Mouse (Mus musculus): ENCODE data around the gene Rbbp4. TPM values are rescaled to one million over a fixed set of nuclear protein-coding genes. Genes with fewer than 3 reads are reported as not detected.

The Rbbp4 gene
- polyA plus RNA-seq (2015; fragmentation: Illumina TruSeq; extraction: RNeasy Lipid Tissue Mini Kit (QIAGEN cat#74804); ENCODE audit: insufficient read depth, low read depth, low replicate concordance), result 12.0 TPM

DNA sequence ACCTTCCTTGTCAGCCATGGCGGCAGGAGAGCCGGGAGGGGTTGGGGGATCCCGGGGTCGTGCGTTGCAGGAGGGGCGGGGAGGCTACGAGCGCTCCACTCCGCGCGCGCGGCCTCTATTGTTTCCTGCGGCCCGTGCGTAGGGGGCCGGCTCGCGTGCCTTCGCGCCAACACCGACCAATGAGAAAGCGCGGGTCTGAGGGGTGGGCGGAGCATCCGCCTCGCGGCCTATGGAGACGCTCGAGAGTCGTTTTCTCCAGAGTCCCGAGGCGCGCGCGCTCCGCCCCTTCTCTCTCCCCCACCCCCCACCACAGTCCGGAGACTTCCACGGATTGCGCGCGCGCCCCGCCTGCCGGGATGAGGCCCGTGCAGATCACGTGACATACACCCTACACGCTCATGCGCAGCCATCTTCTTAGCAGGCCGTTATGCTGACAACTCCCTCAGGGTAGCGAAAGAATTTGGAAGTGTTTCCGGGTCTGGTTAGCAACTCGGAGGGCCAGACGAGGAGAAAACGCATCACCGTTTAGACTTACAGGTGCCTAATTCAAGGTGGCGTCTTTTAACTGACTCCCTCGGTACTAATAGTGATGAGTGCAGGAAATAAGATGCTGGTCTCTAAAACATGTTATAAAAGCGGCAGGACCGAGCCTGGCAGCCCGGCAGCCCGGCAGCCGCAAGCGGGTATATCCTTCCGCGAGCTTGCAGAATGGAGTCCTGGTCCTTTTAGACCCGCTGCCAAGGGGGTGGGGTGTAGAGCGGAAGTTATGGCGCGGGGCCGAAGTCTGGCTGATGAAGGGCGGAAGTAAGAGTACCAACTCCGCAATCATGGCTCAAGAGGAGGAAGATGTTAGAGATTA, at the start of gene Rbbp4, which contains the start of gene Zbtb8os:
Gene Rbbp4, minus strand, starts transcription at position 155 of the 859 bp plus-strand sequence.
Gene Zbtb8os, plus strand, starts transcription at position 480 of the 859 bp plus-strand sequence.

DNA sequence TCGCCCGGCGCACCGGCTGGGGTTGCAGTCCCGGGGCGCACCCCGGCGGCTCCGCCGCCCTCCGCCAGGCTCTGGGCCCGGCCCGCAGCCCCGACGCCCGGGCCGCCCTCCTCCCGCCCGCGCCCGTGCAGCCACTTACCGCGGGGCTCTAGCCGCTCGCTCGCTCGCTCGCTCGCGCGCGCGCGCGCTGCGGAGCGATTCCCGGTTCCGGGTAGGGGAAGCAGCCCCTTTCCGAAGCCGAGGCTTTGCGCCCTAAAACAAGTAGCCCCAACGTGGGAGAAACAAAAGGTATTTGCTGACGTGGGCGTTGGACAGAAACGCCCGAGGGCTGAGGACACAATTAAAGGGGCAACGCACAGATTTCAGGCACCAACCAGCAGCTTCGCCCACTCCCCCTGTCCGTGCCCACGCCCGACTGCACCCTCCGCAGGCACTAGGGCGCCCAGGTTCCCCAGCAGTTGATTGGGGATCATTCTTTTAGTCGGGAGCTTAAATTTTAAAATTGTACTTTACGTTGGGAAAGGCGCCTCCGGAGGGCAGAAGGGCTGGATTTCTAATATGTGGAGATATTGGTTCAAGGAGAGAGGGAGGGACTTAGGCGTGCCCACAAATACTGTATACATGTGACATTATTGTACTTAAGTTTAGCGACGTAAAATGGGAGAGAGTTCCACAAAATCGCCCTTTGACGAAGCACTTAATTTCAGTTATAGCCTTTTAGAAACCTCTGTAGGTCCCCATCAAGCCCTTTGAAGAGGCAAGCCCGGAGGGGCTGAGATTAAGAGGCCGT, 42.6 kb upstream of the Rbbp4 start, which contains the start of gene Zbtb8a:
Gene Zbtb8a, minus strand, starts transcription at position 516 of the 790 bp plus-strand sequence.

DNA sequence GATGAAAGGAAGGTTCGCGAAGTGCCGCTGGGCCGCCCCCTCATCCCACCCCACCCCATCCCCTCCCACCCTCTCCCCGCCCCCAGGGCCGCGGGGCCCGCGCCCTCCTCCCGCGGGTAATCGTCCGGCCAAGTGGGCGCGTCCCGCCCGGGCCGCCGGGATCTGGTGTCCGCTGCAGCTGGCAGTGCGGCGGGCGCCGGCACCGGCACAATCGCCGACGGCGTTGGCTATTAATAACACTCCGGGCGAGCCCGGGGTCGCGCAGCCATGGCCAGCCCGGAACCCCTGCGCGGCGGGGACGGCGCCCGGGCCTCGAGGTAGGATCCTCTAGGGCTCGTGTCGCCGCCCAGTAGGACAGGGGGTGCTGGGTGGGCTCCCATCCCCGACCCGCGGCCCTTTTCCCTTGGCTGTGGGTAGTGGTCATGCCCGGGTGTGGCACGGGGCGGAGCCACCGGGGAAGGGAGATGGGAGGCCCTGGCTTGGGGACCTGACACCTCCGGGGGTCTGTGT, 47.6 kb downstream of the Rbbp4 start, which contains the start of gene Sync:
Gene Sync, plus strand, starts transcription at position 146 of the 510 bp plus-strand sequence.

DNA sequence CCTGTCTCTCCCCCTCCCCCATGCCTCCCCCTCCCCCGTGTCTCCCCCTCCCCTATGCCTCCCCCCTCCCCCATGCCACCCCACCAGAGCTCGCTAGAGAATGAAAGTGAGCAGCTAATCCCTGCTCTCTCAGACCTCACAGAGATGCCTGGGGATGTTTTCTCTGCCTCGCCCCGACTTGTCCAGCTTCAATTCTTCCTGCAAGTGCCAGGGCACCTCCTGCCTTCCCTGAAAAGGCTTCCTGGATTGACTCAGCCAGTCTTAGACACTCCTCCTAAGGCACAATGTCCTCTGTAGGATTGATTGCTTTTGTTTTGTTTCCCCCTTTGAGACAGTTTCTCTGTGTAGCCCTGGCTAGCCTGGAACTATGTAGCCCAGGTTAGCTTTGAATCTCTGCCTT, 74.0 kb downstream of the Rbbp4 start, which contains the start of gene C77080:
Gene C77080, minus strand, starts transcription at position 209 of the 400 bp plus-strand sequence.

Other genes with a start within 250 kb of the Rbbp4 start
- not detected for gene Tmem54, start 229.8 kb downstream of the Rbbp4 start, polyA plus RNA-seq (2015; fragmentation: Illumina TruSeq; extraction: RNeasy Lipid Tissue Mini Kit (QIAGEN cat#74804); ENCODE audit: insufficient read depth, low read depth, low replicate concordance)
- gene Hpca, start 213.3 kb downstream of the Rbbp4 start, polyA plus RNA-seq (2015; fragmentation: Illumina TruSeq; extraction: RNeasy Lipid Tissue Mini Kit (QIAGEN cat#74804); ENCODE audit: insufficient read depth, low read depth, low replicate concordance), result not detected
- not detected for gene Fndc5, start 198.4 kb downstream of the Rbbp4 start, polyA plus RNA-seq (2015; fragmentation: Illumina TruSeq; extraction: RNeasy Lipid Tissue Mini Kit (QIAGEN cat#74804); ENCODE audit: insufficient read depth, low read depth, low replicate concordance)
- gene S100pbp, start 145.6 kb downstream of the Rbbp4 start, polyA plus RNA-seq (2015; fragmentation: Illumina TruSeq; extraction: RNeasy Lipid Tissue Mini Kit (QIAGEN cat#74804); ENCODE audit: insufficient read depth, low read depth, low replicate concordance), result 4.6 TPM
- gene Yars, start 145.6 kb downstream of the Rbbp4 start, polyA plus RNA-seq (2015; fragmentation: Illumina TruSeq; extraction: RNeasy Lipid Tissue Mini Kit (QIAGEN cat#74804); ENCODE audit: insufficient read depth, low read depth, low replicate concordance), result 18.5 TPM
- 6.5 TPM for gene C77080, start 74.0 kb downstream of the Rbbp4 start, polyA plus RNA-seq (2015; fragmentation: Illumina TruSeq; extraction: RNeasy Lipid Tissue Mini Kit (QIAGEN cat#74804); ENCODE audit: insufficient read depth, low read depth, low replicate concordance)
- gene Sync, start 47.8 kb downstream of the Rbbp4 start, polyA plus RNA-seq (2015; fragmentation: Illumina TruSeq; extraction: RNeasy Lipid Tissue Mini Kit (QIAGEN cat#74804); ENCODE audit: insufficient read depth, low read depth, low replicate concordance), result 0.41 TPM
- 5.0 TPM for gene Zbtb8os, start 325 bp upstream of the Rbbp4 start, polyA plus RNA-seq (2015; fragmentation: Illumina TruSeq; extraction: RNeasy Lipid Tissue Mini Kit (QIAGEN cat#74804); ENCODE audit: insufficient read depth, low read depth, low replicate concordance)
- 1.6 TPM for gene Zbtb8a, start 42.7 kb upstream of the Rbbp4 start, polyA plus RNA-seq (2015; fragmentation: Illumina TruSeq; extraction: RNeasy Lipid Tissue Mini Kit (QIAGEN cat#74804); ENCODE audit: insufficient read depth, low read depth, low replicate concordance)
- gene Zbtb8b, start 105.5 kb upstream of the Rbbp4 start, polyA plus RNA-seq (2015; fragmentation: Illumina TruSeq; extraction: RNeasy Lipid Tissue Mini Kit (QIAGEN cat#74804); ENCODE audit: insufficient read depth, low read depth, low replicate concordance), result not detected
- gene Bsdc1, start 126.2 kb upstream of the Rbbp4 start, polyA plus RNA-seq (2015; fragmentation: Illumina TruSeq; extraction: RNeasy Lipid Tissue Mini Kit (QIAGEN cat#74804); ENCODE audit: insufficient read depth, low read depth, low replicate concordance), result 15.5 TPM
- gene Tssk3, start 155.7 kb upstream of the Rbbp4 start, polyA plus RNA-seq (2015; fragmentation: Illumina TruSeq; extraction: RNeasy Lipid Tissue Mini Kit (QIAGEN cat#74804); ENCODE audit: insufficient read depth, low read depth, low replicate concordance), result not detected
- not detected for gene Fam229a, start 155.8 kb upstream of the Rbbp4 start, polyA plus RNA-seq (2015; fragmentation: Illumina TruSeq; extraction: RNeasy Lipid Tissue Mini Kit (QIAGEN cat#74804); ENCODE audit: insufficient read depth, low read depth, low replicate concordance)
- gene Marcksl1, start 178.2 kb upstream of the Rbbp4 start, polyA plus RNA-seq (2015; fragmentation: Illumina TruSeq; extraction: RNeasy Lipid Tissue Mini Kit (QIAGEN cat#74804); ENCODE audit: insufficient read depth, low read depth, low replicate concordance), result 7.8 TPM
- gene Hdac1, start 207.3 kb upstream of the Rbbp4 start, polyA plus RNA-seq (2015; fragmentation: Illumina TruSeq; extraction: RNeasy Lipid Tissue Mini Kit (QIAGEN cat#74804); ENCODE audit: insufficient read depth, low read depth, low replicate concordance), result 13.8 TPM
- not detected for gene Lck, start 238.3 kb upstream of the Rbbp4 start, polyA plus RNA-seq (2015; fragmentation: Illumina TruSeq; extraction: RNeasy Lipid Tissue Mini Kit (QIAGEN cat#74804); ENCODE audit: insufficient read depth, low read depth, low replicate concordance)
- 2.3 TPM for gene Fam167b, start 243.2 kb upstream of the Rbbp4 start, polyA plus RNA-seq (2015; fragmentation: Illumina TruSeq; extraction: RNeasy Lipid Tissue Mini Kit (QIAGEN cat#74804); ENCODE audit: insufficient read depth, low read depth, low replicate concordance)